Mouse (Mus musculus) layer of hippocampus, postnatal 36 days (tissue): ENCODE measurements at regions not wholly inside any gene's neighbourhood (a gene's known extent, or its start where the extent isn't known, plus 50 kb on each side); places are given as distances from the start of the nearest gene placed in this dataset.

ENCODE experiments used
- DNase-seq, 2 experiments: peaks; one replicate each; pipeline ENCODE4 v3.0.0; 2022

GRCm38 (mm10) chr10:118624368-118624767 is 183.5 kb downstream of the Ifng start:
- DNase-seq: no peak

- DNase-seq: no peak
Measured at GRCm38 (mm10) chr10:118628000-118628399, 187.2 kb downstream of the Ifng start.

GRCm38 (mm10) chr10:118629360-118630040 is 188.7 kb downstream of the Ifng start:
- DNase-seq: no peak

- DNase-seq: no peak
Measured at GRCm38 (mm10) chr10:118631786-118632185, 190.9 kb downstream of the Ifng start.

- no peak for DNase-seq
Measured at GRCm38 (mm10) chr10:118632187-118632586, 191.3 kb downstream of the Ifng start.

GRCm38 (mm10) chr10:118633429-118633828 is 192.6 kb downstream of the Ifng start:
- no peak for DNase-seq

GRCm38 (mm10) chr10:118639097-118639496 is 198.3 kb downstream of the Ifng start:
- no peak for DNase-seq

- DNase-seq: no peak
Measured at GRCm38 (mm10) chr10:118640121-118640809, 199.4 kb downstream of the Ifng start.

- no peak for DNase-seq
Measured at GRCm38 (mm10) chr10:118640810-118641427, 200.1 kb downstream of the Ifng start.

- DNase-seq: no peak
Measured at GRCm38 (mm10) chr10:118643622-118644021, 202.8 kb downstream of the Ifng start.

GRCm38 (mm10) chr10:118648111-118648510 is 207.3 kb downstream of the Ifng start:
- DNase-seq: no peak

- DNase-seq: no peak
Measured at GRCm38 (mm10) chr10:118656561-118656960, 213.4 kb downstream of the Dyrk2 start.

GRCm38 (mm10) chr10:118666009-118666408 is 204.0 kb downstream of the Dyrk2 start:
- no peak for DNase-seq

- no peak for DNase-seq
Measured at GRCm38 (mm10) chr10:118675816-118676465, 194.1 kb downstream of the Dyrk2 start.

GRCm38 (mm10) chr10:118678750-118679418 is 191.1 kb downstream of the Dyrk2 start:
- DNase-seq: no peak

- DNase-seq: no peak
Measured at GRCm38 (mm10) chr10:118679507-118679906, 190.5 kb downstream of the Dyrk2 start.

GRCm38 (mm10) chr10:118680896-118681295 is 189.1 kb downstream of the Dyrk2 start:
- DNase-seq: no peak

GRCm38 (mm10) chr10:118683356-118683755 is 186.7 kb downstream of the Dyrk2 start:
- DNase-seq: no peak

- DNase-seq: no peak
Measured at GRCm38 (mm10) chr10:118699292-118699691, 170.7 kb downstream of the Dyrk2 start.

- DNase-seq: no peak
Measured at GRCm38 (mm10) chr10:118700115-118700514, 169.9 kb downstream of the Dyrk2 start.

GRCm38 (mm10) chr10:118706020-118706419 is 164.0 kb downstream of the Dyrk2 start:
- no peak for DNase-seq

- no peak for DNase-seq
Measured at GRCm38 (mm10) chr10:118709718-118710117, 160.3 kb downstream of the Dyrk2 start.

GRCm38 (mm10) chr10:118711529-118711928 is 158.5 kb downstream of the Dyrk2 start:
- no peak for DNase-seq
